Mouse (Mus musculus): ENCODE results near the gene Atp5s. TPM values are rescaled to one million over a fixed set of nuclear protein-coding genes. Genes with fewer than 3 reads are reported as not detected.
A peak's percentile ranks its signal among the peaks of the same experiment; 100 is the strongest.

Atp5s gene
- polyA plus RNA-seq (2015; fragmentation: Nextera tagmentation; extraction: Ambion mirVana) = 25.1 and 25.5 TPM in 2 replicates

DNA sequence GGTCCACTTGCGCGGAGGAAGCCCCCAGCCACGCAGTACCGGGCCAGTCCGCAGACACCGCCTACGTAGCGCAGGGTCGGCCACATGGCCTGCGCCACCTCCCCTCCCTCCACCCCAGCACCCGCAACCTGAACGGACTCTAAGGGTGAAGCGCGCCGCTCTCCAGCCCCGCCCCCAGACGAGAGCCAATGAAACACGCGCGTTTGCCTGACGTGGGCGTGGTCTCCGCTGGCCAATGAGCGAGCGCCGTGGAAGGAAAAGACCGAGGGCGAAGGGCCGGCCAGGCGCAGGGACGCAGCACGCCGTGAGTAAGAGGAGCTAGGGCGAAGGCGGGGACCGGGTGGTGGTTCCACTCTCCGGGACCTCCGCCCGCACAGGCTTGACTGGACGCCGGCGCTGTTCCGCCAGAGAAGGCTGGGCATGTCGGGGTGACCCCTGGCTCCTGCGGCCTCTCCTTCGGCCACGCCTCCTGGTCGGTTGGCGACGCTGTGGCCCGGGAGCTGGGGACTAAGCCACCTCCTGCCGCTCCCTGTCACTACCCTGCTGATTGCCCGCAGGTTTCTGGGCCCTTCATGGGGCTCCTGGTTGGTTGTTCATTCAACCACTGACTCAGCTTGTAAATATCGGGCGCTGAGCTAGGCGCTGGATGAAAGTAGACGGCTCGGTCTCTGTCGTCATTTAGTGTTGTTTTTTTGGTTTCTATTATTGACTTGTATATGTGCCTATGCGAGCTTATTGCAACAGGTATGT is at the start of gene Atp5s, which contains the start of gene L2hgdh:
Gene Atp5s, plus strand, starts transcription at position 240 of the 750 bp plus-strand sequence.
Gene L2hgdh, minus strand, starts transcription at position 163 of the 750 bp plus-strand sequence.
- under 1% methylated on average over 54 of the region's 60 CpGs for WGBS
- H3K4me2 ChIP-seq (ENCODE audit: low read depth, low read length) = peak within 1 kb of the TSS; percentile 67
- H3K9me3 ChIP-seq (replicated peaks; ENCODE audit: control insufficient read depth, low read length) = 0 out of 2 replicates have a peak, but pooled peaks cover under 1% of the 10 kb centered on the region
- H3K36me3 ChIP-seq (ENCODE audit: control insufficient read depth, insufficient read depth, low read length) = peaks cover 6% of the 10 kb centered on the region; the same call in 1 of the 2 replicates
- peak within 1 kb of the TSS; percentile 84 for H3K9ac ChIP-seq (ENCODE audit: low read length)
- H3K27ac ChIP-seq (ENCODE audit: low read length) = peak within 1 kb of the TSS; percentile 88
- ATAC-seq (ENCODE audit: insufficient read depth, low FRiP score) = peak; percentile 97
- no peaks in the 10 kb centered on the region for H3K27me3 ChIP-seq (ENCODE audit: control insufficient read depth, insufficient read depth, low read length)
- peak within 1 kb of the TSS; percentile 82 for H3K4me3 ChIP-seq (replicated peaks; ENCODE audit: low read length)
- H3K4me1 ChIP-seq (ENCODE audit: control insufficient read depth, insufficient read depth, low read length) = peaks cover 12% of the 10 kb centered on the region; the same call in 1 of the 2 replicates

DNA sequence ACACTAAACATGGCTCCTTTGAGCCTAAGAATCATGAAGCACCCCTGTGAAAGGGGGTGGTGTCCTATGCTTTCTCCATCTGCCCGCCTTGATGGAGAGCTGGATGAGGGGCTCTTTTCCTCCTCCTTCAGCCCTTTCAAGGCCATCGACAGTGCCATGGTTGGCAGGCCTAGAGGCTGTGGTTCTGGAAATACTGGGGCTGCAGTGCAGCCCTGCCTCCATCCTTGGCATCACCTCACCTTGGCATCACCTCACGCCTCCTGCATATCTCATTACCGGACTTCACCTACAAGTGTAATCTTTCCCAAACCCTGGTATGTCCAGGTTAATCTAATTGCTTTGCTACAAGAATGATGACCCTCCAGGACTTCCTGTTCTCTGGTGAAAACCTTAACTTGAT is 48.6 kb upstream of the Atp5s start:
- H3K27ac ChIP-seq (ENCODE audit: low read length) = no peak overlapping the region
- 75% methylated on average over 4 of the region's 4 CpGs for WGBS
- no peak overlapping the region for H3K4me3 ChIP-seq (replicated peaks; ENCODE audit: low read length)
- no peaks in the 10 kb centered on the region for H3K36me3 ChIP-seq (ENCODE audit: control insufficient read depth, insufficient read depth, low read length)
- H3K4me1 ChIP-seq (ENCODE audit: control insufficient read depth, insufficient read depth, low read length) = peaks cover 32% of the 10 kb centered on the region
- ATAC-seq (ENCODE audit: insufficient read depth, low FRiP score) = no peak
- no peak overlapping the region for H3K9ac ChIP-seq (ENCODE audit: low read length)
- no peak overlapping the region for H3K4me2 ChIP-seq (ENCODE audit: low read depth, low read length)
- no peaks in the 10 kb centered on the region for H3K9me3 ChIP-seq (replicated peaks; ENCODE audit: control insufficient read depth, low read length)
- no peaks in the 10 kb centered on the region for H3K27me3 ChIP-seq (ENCODE audit: control insufficient read depth, insufficient read depth, low read length)

DNA sequence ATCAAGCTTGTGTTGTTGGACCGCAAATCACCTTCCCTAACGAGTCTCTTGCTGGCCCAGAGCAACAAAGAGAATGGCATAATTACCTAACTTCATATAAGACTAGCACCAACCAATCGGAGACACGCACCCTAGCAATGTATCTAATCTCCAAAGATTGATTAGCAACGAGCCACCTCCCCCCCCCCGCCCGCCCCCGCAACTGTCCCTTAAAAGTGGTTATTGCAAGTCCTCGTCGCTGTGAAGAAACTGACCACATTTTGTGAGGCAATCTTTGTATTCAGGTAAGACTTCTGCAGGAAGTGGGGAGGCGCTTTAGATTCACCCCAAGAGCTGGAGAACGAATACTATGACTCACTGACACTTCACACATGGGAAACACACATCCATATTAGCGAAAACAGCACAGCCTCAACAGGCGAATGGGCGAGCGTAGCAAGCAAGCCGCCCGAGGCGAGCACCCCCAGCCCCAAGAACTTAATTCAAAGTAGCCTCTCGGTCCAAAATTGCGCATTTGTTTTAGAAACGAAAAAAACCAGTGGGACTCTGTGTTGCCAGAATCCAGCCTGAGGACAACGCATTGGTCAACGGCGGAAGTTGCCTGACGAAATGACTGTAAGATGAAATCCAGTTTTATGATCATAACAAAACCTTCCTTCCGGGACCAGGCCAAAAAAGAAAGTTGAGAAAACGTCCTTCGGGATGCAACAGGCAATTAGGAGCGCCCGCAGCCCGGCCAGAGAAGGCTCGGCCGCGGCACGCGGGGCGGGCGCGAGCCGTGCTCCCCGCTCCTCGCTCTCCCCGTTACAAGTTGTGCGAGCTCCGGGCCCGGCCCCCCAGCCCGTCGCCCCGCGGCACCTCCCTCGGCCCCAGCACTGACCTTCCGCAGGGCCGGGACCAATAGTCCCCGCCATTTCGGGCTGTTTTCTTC is 43.9 kb upstream of the Atp5s start:
- WGBS = under 1% methylated on average over 56 of the region's 56 CpGs
- peak; percentile 52 for ATAC-seq (ENCODE audit: insufficient read depth, low FRiP score)
- H3K9me3 ChIP-seq (replicated peaks; ENCODE audit: control insufficient read depth, low read length) = no peaks in the 10 kb centered on the region
- H3K36me3 ChIP-seq (ENCODE audit: control insufficient read depth, insufficient read depth, low read length) = no peaks in the 10 kb centered on the region
- H3K4me3 ChIP-seq (replicated peaks; ENCODE audit: low read length) = peak overlapping the region; percentile 94
- H3K27ac ChIP-seq (ENCODE audit: low read length) = peak overlapping the region; percentile 99
- H3K4me1 ChIP-seq (ENCODE audit: control insufficient read depth, insufficient read depth, low read length) = peaks cover 24% of the 10 kb centered on the region
- peak overlapping the region; percentile 98 for H3K9ac ChIP-seq (ENCODE audit: low read length)
- peak overlapping the region; percentile 92 for H3K4me2 ChIP-seq (ENCODE audit: low read depth, low read length)
- H3K27me3 ChIP-seq (ENCODE audit: control insufficient read depth, insufficient read depth, low read length) = no peaks in the 10 kb centered on the region

DNA sequence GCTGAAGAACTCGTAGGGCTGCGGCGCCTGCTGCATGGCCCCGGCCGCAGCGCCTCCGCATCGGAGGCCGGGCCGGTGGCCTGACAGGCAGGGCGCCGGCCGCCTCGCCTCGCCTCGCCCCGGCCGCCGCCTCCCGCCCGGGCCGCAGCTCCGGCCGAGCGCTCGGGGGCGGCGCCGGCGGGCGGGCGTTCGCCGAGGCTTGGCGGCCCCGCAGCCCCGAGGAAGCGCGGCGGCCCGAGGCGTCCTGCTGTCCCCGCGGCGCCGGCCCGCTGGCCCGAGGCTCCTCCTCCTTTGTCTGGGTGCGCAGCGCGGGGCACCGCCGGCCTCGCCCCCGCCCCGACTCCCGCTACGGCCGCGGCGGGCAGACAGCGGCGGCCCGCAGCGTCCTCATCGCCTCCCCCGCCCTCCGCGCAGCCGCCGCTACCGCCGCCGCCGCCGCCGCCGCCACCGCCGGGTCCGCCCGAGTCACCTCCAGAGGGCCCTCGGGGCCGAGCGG is 43.1 kb upstream of the Atp5s start, which contains the start of gene Sos2:
Gene Sos2, minus strand, starts transcription at position 287 of the 496 bp plus-strand sequence.
- Histone ChIP-seq H3K27me3 (ENCODE audit: control insufficient read depth, insufficient read depth, low read length) (no peaks in the 10 kb centered on the region), H3K4me2 (ENCODE audit: low read depth, low read length) (peak within 1 kb of the TSS; percentile 92), H3K27ac (ENCODE audit: low read length) (peak within 1 kb of the TSS; percentile 99), H3K9ac (ENCODE audit: low read length) (peak within 1 kb of the TSS; percentile 98), H3K36me3 (ENCODE audit: control insufficient read depth, insufficient read depth, low read length) (no peaks in the 10 kb centered on the region), H3K4me3 (replicated peaks; ENCODE audit: low read length) (peak within 1 kb of the TSS; percentile 94), H3K4me1 (ENCODE audit: control insufficient read depth, insufficient read depth, low read length) (peaks cover 18% of the 10 kb centered on the region), H3K9me3 (replicated peaks; ENCODE audit: control insufficient read depth, low read length) (no peaks in the 10 kb centered on the region)
- ATAC-seq (ENCODE audit: insufficient read depth, low FRiP score) = peak; percentile 83
- under 1% methylated on average over 58 of the region's 85 CpGs for WGBS

DNA sequence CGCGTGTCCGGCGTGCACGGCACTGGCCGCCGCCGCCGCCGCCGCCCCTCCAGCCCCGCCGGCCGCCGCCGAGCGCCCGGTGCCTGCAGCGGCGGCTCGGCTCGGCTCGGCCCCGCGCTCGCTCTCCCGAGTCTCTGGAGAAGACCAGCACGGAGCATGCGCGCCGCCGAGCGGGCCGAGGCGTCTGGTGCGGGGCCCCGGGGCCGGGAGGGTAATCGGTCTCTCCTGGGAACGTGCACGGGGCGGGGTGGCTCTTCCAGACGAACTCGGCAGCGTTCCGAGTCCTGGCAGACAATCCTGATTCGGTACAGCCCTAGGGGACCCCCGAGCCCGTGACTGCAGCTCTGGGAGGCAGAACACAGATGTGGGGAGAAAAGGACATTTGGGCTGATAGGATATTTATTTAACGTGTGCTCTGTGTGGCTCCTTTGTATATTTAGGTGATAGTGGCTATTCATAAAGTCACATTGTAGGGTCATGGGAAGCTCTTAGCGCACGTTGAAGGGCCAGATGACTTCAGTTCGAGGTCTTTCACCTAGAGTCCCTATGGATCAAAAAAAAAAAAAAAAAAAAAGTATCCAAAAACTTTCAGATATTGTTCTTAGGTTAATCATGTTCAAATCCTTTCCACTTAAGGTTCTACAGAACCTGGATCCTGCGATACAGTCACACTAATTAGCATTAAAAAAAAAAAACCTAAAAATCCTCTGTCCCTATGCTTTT is 42.5 kb upstream of the Atp5s start:
- Histone ChIP-seq H3K27me3 (ENCODE audit: control insufficient read depth, insufficient read depth, low read length) (no peaks in the 10 kb centered on the region), H3K4me2 (ENCODE audit: low read depth, low read length) (peak overlapping the region; percentile 92), H3K4me3 (replicated peaks; ENCODE audit: low read length) (peak overlapping the region; percentile 94), H3K9me3 (replicated peaks; ENCODE audit: control insufficient read depth, low read length) (no peaks in the 10 kb centered on the region), H3K4me1 (ENCODE audit: control insufficient read depth, insufficient read depth, low read length) (peaks cover 16% of the 10 kb centered on the region), H3K9ac (ENCODE audit: low read length) (peak overlapping the region; percentile 98), H3K27ac (ENCODE audit: low read length) (peak overlapping the region; percentile 99), H3K36me3 (ENCODE audit: control insufficient read depth, insufficient read depth, low read length) (no peaks in the 10 kb centered on the region)
- WGBS = under 1% methylated on average over 48 of the region's 54 CpGs
- peak; percentile 91 for ATAC-seq (ENCODE audit: insufficient read depth, low FRiP score)

DNA sequence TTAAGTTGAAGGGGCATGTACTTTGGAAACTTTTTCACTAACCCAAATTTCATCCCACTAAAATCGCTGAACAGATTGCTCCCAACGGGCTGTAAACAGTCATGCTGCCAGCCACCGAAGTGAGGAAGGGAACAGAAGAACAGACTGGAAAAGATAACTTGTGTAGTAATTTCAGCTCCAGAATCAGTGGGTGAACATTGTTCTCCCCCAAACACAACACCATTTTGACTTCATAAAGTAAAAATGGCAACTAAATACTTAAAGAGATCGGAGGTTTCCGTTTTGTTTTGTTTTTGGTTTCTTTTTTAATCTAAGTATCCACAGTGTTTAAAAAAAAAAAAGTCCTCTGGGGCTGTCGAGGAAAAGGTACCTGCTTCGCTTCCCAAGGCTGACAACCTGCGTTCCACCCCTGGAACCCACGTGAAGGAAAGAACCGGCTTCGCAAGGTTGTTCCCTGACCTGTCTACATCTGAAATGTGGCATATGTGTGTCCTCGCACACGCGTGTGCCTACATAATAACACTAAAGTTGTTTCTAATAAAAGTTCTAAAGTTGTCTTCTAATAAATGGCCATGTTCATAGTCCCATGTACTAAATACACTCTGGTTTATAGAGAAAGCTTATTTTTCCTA is 41.8 kb upstream of the Atp5s start:
- WGBS = 35% methylated on average over 14 of the region's 14 CpGs
- H3K9ac ChIP-seq (ENCODE audit: low read length) = peak overlapping the region; percentile 54; the same call in 1 of the 2 replicates
- H3K4me2 ChIP-seq (ENCODE audit: low read depth, low read length) = peak overlapping the region; percentile 92
- H3K9me3 ChIP-seq (replicated peaks; ENCODE audit: control insufficient read depth, low read length) = no peaks in the 10 kb centered on the region
- H3K36me3 ChIP-seq (ENCODE audit: control insufficient read depth, insufficient read depth, low read length) = no peaks in the 10 kb centered on the region
- H3K4me3 ChIP-seq (replicated peaks; ENCODE audit: low read length) = peak overlapping the region; percentile 94
- H3K27ac ChIP-seq (ENCODE audit: low read length) = peak overlapping the region; percentile 57
- ATAC-seq (ENCODE audit: insufficient read depth, low FRiP score) = no peak
- H3K4me1 ChIP-seq (ENCODE audit: control insufficient read depth, insufficient read depth, low read length) = peaks cover 13% of the 10 kb centered on the region
- no peaks in the 10 kb centered on the region for H3K27me3 ChIP-seq (ENCODE audit: control insufficient read depth, insufficient read depth, low read length)

DNA sequence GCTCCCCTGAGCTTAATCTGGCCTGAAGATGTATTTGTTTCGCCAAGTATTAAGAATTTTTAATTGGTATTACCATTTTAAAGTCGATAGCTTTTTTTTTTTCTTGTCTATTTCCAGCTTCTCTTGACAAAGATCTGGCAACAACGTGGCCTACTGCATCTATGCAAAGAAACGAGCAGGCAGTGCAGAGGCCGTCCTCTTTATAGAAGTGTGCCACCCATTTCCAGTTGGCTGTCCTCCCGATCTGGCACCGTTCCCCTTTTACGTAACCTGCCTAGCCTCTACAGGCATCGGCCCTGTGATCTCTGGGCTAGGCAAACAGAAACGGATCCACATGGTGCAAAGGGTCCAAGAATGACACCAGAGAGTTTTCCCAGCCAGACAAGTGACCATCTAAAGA is 41.2 kb upstream of the Atp5s start:
- no peaks in the 10 kb centered on the region for H3K27me3 ChIP-seq (ENCODE audit: control insufficient read depth, insufficient read depth, low read length)
- no peaks in the 10 kb centered on the region for H3K9me3 ChIP-seq (replicated peaks; ENCODE audit: control insufficient read depth, low read length)
- no peak overlapping the region for H3K4me3 ChIP-seq (replicated peaks; ENCODE audit: low read length)
- WGBS = 33% methylated on average over 10 of the region's 10 CpGs
- H3K4me1 ChIP-seq (ENCODE audit: control insufficient read depth, insufficient read depth, low read length) = peaks cover 15% of the 10 kb centered on the region
- peak overlapping the region; percentile 38; the same call in 1 of the 2 replicates for H3K27ac ChIP-seq (ENCODE audit: low read length)
- peak overlapping the region; percentile 32; the same call in 1 of the 2 replicates for H3K9ac ChIP-seq (ENCODE audit: low read length)
- H3K4me2 ChIP-seq (ENCODE audit: low read depth, low read length) = peak overlapping the region; percentile 92
- no peak for ATAC-seq (ENCODE audit: insufficient read depth, low FRiP score)
- no peaks in the 10 kb centered on the region for H3K36me3 ChIP-seq (ENCODE audit: control insufficient read depth, insufficient read depth, low read length)

DNA sequence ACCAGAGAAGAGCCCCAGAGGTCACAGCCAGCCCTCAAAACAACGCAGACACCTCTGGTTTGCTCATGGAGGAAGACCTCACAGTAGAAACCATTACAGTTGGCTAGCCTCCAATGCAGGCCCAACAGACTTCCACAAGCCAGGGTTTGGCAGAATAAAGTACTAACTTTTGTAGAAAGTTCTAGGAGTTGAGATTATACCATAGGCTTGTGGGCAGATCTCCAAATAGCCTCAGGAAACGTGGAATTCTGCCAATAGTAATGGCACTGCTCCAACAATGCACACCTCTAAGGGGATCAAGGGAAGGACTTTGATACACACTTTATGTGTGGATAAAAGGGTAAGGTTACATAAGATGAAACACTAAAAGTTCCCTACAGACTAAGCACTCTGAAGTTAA is 36.4 kb upstream of the Atp5s start:
- no peak overlapping the region for H3K9ac ChIP-seq (ENCODE audit: low read length)
- no peaks in the 10 kb centered on the region for H3K36me3 ChIP-seq (ENCODE audit: control insufficient read depth, insufficient read depth, low read length)
- no peak overlapping the region for H3K4me2 ChIP-seq (ENCODE audit: low read depth, low read length)
- H3K4me3 ChIP-seq (replicated peaks; ENCODE audit: low read length) = no peak overlapping the region
- H3K27ac ChIP-seq (ENCODE audit: low read length) = no peak overlapping the region
- H3K4me1 ChIP-seq (ENCODE audit: control insufficient read depth, insufficient read depth, low read length) = peaks cover 6% of the 10 kb centered on the region
- 0 out of 2 replicates have a peak, but pooled peaks have one; percentile 5 for ATAC-seq (ENCODE audit: insufficient read depth, low FRiP score)
- no peaks in the 10 kb centered on the region for H3K27me3 ChIP-seq (ENCODE audit: control insufficient read depth, insufficient read depth, low read length)
- 45% methylated on average over 2 of the region's 2 CpGs for WGBS
- no peaks in the 10 kb centered on the region for H3K9me3 ChIP-seq (replicated peaks; ENCODE audit: control insufficient read depth, low read length)

Data from stomach, embryonic 16.5 days (tissue).